Mouse (Mus musculus) midbrain, embryonic 16.5 days (tissue): ENCODE results near the gene Uba7. TPM values are rescaled to one million over a fixed set of nuclear protein-coding genes. Genes with fewer than 3 reads are reported as not detected.

ENCODE experiments used
- ATAC-seq: fragments of 200-750 bp; cut with Nextera tagmentation; 2 replicates; pipeline ENCODE4 v1.8.0; 2017; ENCODE audit warnings: moderate TSS enrichment
- H3K27ac ChIP-seq: fragments of 300-500 bp; sonication (generic); 2 replicates; pipeline ENCODE4 v1.5.1; 2014; ENCODE audit warnings: mild to moderate bottlenecking, low read length, mixed read lengths
- H3K27me3 ChIP-seq: fragments of 300-500 bp; sonication (generic); 2 replicates; pipeline ENCODE4 v1.6.1; 2014; ENCODE audit warnings: low read depth, low read length, mixed read lengths; ENCODE audit not compliant: control insufficient read depth, insufficient read depth
- H3K36me3 ChIP-seq: fragments of 300-500 bp; sonication (generic); 2 replicates; pipeline ENCODE4 v1.6.1; 2014; ENCODE audit warnings: mild to moderate bottlenecking, low read length, moderate library complexity, mixed read lengths; ENCODE audit not compliant: control insufficient read depth, insufficient read depth
- H3K4me1 ChIP-seq: fragments of 300-500 bp; sonication (generic); 2 replicates; pipeline ENCODE4 v1.6.1; 2014; ENCODE audit warnings: mild to moderate bottlenecking, low read length, mixed read lengths; ENCODE audit not compliant: control insufficient read depth, insufficient read depth
- H3K4me2 ChIP-seq: fragments of 300-500 bp; sonication (generic); 2 replicates; pipeline ENCODE4 v1.6.1; 2014; ENCODE audit warnings: mild to moderate bottlenecking, low read length, mixed read lengths
- H3K4me3 ChIP-seq: fragments of 300-500 bp; sonication (generic); 2 replicates; pipeline ENCODE4 v1.5.1; 2014; ENCODE audit warnings: low read depth, mild to moderate bottlenecking, low read length, moderate library complexity, mixed read lengths
- H3K9ac ChIP-seq: fragments of 300-500 bp; sonication (generic); 2 replicates; pipeline ENCODE4 v1.6.1; 2014; ENCODE audit warnings: low read depth, low read length, mixed read lengths
- H3K9me3 ChIP-seq: fragments of 300-500 bp; sonication (generic); replicated peaks from 2 replicates; pipeline ENCODE4 v1.6.1; 2014; ENCODE audit warnings: mild to moderate bottlenecking, low read length, mixed read lengths; ENCODE audit not compliant: control insufficient read depth, poor library complexity, severe bottlenecking
- WGBS: fragments of 180-500 bp; shearing (Covaris S2); extraction: QIAGEN DNeasy Blood & Tissue Kit; methylation state at CpG from one replicate; pipeline ENCODE4 v1.1.7; 2014; 5-methylcytosine and 5-hydroxymethylcytosine counted together
- polyA plus RNA-seq: library from polyadenylated mRNA; unstranded; fragments of >200 nt; fragmentation: Nextera tagmentation; extraction: Ambion mirVana; gene quantifications from 2 replicates; pipeline ENCODE4 v1.2.1, GENCODE M21; 2015

Gene Uba7
- polyA plus RNA-seq, 1 experiment from 2014 or later, result 3.7 TPM

- no peaks in the 10 kb centered on the region for H3K27me3 ChIP-seq
- ATAC-seq, result peak; percentile 79
- no peak overlapping the region for H3K27ac ChIP-seq
- H3K9me3 ChIP-seq, result no peaks in the 10 kb centered on the region
- H3K36me3 ChIP-seq, result no peaks in the 10 kb centered on the region
- peaks cover 12% of the 10 kb centered on the region for H3K4me1 ChIP-seq
- H3K4me3 ChIP-seq, result peak overlapping the region; percentile 65
- peak overlapping the region; percentile 76 for H3K9ac ChIP-seq
- H3K4me2 ChIP-seq, result peak overlapping the region; percentile 81
- WGBS, result under 1% methylated on average over 29 of the region's 29 CpGs
These were observed 39.0 kb upstream of the Uba7 start for GRCm38 (mm10) chr9:107936215-107936822.

- 4% methylated on average over 3 of the region's 3 CpGs for WGBS
- Histone ChIP-seq H3K4me2 (peak overlapping the region; percentile 81), H3K4me1 (peaks cover 12% of the 10 kb centered on the region), H3K4me3 (peak overlapping the region; percentile 65), H3K36me3 (no peaks in the 10 kb centered on the region), H3K9me3 (no peaks in the 10 kb centered on the region), H3K27me3 (no peaks in the 10 kb centered on the region), H3K27ac (no peak overlapping the region), H3K9ac (peak overlapping the region; percentile 76)
- 0 out of 2 replicates have a peak, but pooled peaks have one; percentile 19 for ATAC-seq
These were observed 38.5 kb upstream of the Uba7 start for GRCm38 (mm10) chr9:107936831-107937230.

DNA sequence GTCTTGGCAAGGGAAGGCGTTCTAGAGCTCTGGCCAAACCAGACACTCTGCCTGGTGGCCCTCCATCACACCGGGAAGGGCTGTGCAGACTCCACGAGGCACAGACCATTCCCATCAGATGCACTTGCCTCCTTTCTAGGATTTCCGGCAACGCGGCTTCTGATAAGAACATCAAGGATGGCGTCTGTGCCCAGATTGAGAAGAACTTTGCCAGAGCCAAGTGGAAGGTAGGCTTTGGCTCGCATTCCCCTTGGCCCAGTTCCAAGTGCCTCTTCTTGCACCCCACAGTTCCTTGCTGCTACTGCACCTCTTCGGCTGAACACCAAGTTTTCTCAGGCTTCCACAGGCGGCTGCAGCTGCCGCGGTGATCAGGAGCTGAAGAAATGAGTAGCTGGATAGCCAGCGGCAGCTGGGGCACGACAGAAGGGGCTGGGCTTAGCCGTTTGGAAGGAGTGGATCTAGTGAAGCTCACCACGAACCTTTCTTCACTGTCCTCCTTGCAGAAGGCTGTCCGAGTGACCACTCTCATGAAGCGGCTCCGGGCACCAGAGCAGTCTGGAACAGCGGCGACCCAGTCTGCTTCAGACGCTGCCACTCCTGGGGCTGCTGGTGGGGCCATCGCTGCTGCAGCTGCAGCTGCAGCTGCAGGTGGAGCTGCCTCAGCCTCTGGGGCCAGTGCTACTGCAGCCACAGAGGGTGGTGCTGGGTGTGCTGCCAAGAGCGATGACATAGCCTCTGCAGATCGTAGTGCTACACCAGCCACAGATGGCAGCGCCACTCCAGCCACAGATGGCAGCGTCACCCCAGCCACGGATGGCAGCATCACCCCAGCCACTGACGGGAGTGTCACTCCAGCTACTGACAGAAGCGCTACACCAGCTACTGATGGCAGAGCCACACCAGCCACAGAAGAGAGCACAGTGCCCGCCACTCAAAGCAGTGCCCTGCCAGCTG lies 27.8 kb upstream of the Uba7 start:
- H3K36me3 ChIP-seq, result peaks cover 5% of the 10 kb centered on the region; the same call in 1 of the 2 replicates
- H3K9me3 ChIP-seq, result no peaks in the 10 kb centered on the region
- no peak overlapping the region for H3K9ac ChIP-seq
- 91% methylated on average over 31 of the region's 31 CpGs for WGBS
- no peak overlapping the region for H3K27ac ChIP-seq
- H3K4me1 ChIP-seq, result peaks cover 13% of the 10 kb centered on the region
- no peak overlapping the region for H3K4me2 ChIP-seq
- no peak overlapping the region for H3K4me3 ChIP-seq
- ATAC-seq, result no peak
- H3K27me3 ChIP-seq, result no peaks in the 10 kb centered on the region

DNA sequence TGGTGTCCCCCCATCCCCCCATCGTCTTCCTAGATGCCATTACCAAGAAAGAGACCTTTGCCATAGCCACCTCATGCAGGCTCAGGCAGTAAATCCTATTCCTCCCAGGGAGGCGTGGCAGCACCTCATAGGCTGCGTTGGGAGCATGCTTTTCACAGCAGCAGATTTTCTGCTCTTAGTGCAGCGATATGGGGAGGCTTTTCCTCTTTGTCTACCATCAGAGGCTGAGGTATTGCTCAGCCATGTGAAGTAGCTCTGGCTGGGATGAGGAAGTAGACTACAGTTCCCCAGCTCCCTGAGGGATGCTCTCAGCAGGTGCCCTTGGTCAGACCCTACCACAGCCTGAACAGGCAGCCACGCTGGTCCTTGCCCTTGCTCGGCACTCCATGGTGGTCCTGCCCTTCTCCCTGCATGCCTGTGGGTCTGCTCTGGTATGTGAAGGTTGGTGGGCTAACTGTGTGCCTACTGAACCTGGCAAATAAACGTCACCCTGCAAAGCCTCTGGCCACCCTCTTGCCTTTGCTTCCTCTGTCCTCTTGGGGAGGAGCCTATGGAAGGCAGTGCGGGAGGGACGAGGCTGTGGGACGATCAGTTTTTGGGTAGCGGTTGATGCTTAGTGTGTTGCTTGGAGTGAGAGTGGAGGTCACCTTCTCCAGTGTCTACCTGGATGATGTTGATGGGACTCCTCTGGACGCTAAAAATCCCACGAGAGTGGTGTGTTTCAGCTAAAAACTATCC lies 26.0 kb upstream of the Uba7 start:
- Histone ChIP-seq H3K36me3 (peaks cover 5% of the 10 kb centered on the region; the same call in 1 of the 2 replicates), H3K4me1 (peaks cover 13% of the 10 kb centered on the region), H3K4me2 (no peak overlapping the region), H3K9me3 (no peaks in the 10 kb centered on the region), H3K4me3 (no peak overlapping the region), H3K27me3 (no peaks in the 10 kb centered on the region), H3K27ac (no peak overlapping the region), H3K9ac (no peak overlapping the region)
- no peak for ATAC-seq
- WGBS, result 86% methylated on average over 13 of the region's 13 CpGs

DNA sequence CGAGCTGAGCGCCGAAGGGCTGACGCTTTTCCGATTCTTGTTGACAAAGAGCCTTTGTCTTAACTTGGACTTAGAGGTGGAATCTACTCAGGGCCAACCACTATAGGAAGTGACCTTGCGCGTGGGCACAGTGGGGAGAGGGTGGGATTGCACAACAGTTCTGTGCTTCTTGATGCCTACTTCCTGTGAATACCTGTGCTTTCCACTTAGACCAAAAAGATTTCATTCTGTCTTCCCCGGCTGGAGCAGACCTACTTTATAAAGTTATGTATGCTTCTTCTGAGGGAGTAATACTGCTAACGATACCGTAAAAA lies 25.4 kb upstream of the Uba7 start, which contains the start of gene Traip:
TSS of gene Traip (plus strand) at position 215 of the 314 bp plus-strand sequence.
- Histone ChIP-seq H3K9ac (peak within 1 kb of the TSS; percentile 65), H3K36me3 (peaks cover 5% of the 10 kb centered on the region; the same call in 1 of the 2 replicates), H3K4me1 (peaks cover 13% of the 10 kb centered on the region), H3K4me3 (peak within 1 kb of the TSS; percentile 51), H3K9me3 (no peaks in the 10 kb centered on the region), H3K27me3 (no peaks in the 10 kb centered on the region), H3K27ac (peak within 1 kb of the TSS; percentile 86), H3K4me2 (peak within 1 kb of the TSS; percentile 93)
- ATAC-seq, result no peak
- WGBS, result 91% methylated on average over 10 of the region's 10 CpGs

DNA sequence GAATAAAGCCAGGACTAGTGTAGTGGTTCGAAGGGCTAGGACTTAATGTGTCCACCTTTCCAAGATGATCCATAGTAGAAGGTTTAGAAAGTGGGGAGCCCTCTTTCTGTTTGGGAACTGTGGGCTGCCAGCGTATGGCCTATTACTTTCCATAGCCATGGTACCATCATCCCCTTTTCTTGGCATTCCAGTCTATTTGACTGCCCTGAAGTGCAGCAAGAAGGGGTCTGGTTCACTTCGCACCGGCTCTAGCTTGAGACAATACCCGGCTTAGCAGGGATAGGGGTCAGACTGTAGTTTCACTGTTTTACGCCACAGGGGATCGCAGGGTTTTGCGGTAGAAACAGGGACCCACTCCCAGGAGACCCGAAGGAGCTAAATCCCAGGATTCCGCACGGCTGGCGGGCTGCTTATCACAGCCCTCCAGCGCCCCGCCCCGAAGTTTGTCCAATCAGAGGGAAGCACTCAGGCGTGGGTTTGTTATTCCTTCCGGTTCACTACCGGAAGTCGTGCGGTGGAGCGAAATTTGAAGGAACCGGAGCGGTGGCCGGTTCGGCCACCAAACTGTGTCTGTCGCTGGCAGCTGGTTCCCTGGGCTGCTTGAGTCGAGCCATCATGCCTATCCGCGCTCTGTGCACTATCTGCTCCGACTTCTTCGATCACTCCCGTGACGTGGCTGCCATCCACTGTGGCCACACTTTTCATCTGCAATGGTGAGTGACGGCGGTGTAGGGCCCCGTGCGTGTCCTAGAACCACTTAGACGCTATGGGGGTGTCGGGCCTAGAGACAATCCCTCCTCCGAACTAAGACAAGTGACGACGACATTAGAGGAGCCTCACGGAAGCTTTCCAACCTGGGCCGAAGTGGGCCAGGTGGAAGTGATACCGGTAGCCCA lies 24.6 kb upstream of the Uba7 start:
- H3K27me3 ChIP-seq, result no peaks in the 10 kb centered on the region
- peaks cover 5% of the 10 kb centered on the region; the same call in 1 of the 2 replicates for H3K36me3 ChIP-seq
- H3K27ac ChIP-seq, result peak overlapping the region; percentile 86
- peak overlapping the region; percentile 93 for H3K4me2 ChIP-seq
- peak overlapping the region; percentile 65 for H3K9ac ChIP-seq
- WGBS, result 14% methylated on average over 45 of the region's 45 CpGs
- peak overlapping the region; percentile 51 for H3K4me3 ChIP-seq
- H3K4me1 ChIP-seq, result peaks cover 13% of the 10 kb centered on the region
- H3K9me3 ChIP-seq, result no peaks in the 10 kb centered on the region
- peak; percentile 95 for ATAC-seq

GRCm38 (mm10) chr9:107955613-107956289 lies 19.6 kb upstream of the Uba7 start:
- Histone ChIP-seq H3K27me3 (no peaks in the 10 kb centered on the region), H3K9ac (no peak overlapping the region), H3K27ac (no peak overlapping the region), H3K9me3 (no peaks in the 10 kb centered on the region), H3K4me1 (peaks cover 12% of the 10 kb centered on the region), H3K4me3 (no peak overlapping the region), H3K36me3 (0 out of 2 replicates have a peak, but pooled peaks cover 2% of the 10 kb centered on the region), H3K4me2 (no peak overlapping the region)
- WGBS, result 84% methylated on average over 6 of the region's 6 CpGs
- no peak for ATAC-seq
